Mouse (Mus musculus) lung, postnatal 4 days (tissue): ENCODE measurements around the gene Cyp4f40.
"Not testable (repeated sequence)": the region's sequence is repeated elsewhere in the genome, so short reads cannot be mapped to it uniquely, and the experiment has no call there.

Experiments used
- DNase-seq, 2 experiments: peaks; one replicate each; pipeline ENCODE4 v3.0.0; 2021

Gene Cyp4f40

DNA sequence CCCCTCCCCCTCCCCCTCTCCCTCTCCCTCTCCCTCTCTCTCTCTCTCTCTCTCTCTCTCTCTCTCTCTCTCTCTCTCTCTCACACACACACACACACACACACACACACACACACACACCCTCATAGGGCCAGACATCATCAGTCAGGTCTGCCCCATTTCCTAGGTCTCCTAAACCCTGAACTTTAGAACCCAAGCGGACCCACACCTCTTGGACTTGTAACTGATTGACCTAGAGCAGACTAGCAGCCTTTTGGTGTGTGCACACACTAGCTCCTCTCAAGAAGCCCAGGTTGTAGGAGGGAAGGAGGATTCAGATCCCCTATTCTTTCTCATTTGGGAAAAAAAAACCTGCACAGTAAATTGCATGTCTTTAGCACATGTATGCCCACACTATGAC, 63.5 kb downstream of the Cyp4f40 start:
- DNase-seq = not testable (repeated sequence)

DNA sequence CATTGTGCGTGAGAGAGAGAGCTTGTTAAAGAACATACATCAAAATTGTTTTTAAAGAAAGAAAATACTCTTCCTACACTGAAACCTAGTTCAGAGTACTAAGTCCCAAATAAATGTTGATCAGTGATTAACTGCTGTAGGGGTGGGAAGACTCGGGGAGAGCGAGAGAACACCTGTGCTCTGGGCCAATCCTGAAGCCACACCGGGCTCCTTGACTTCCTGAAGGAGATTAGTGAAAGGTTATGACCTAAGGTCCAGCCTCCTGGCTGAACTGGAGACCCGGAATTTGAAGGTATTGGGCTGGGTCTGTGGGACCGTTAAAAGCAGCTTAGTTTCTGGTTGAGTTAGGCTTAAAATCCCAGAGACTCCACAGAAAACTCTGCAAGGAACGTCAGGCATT, 64.1 kb downstream of the Cyp4f40 start:
- no peak for DNase-seq

- DNase-seq = not testable (repeated sequence)
Measured at GRCm38 (mm10) chr17:32726360-32726759, 67.7 kb downstream of the Cyp4f40 start.
